Mouse (Mus musculus) ES-CJ7 (cell line): Measurements from ENCODE around the gene Ercc5.

ENCODE experiments used
- DNase-seq: peaks from one replicate; pipeline ENCODE4 v3.0.0; 2011; ENCODE audit warnings: low read depth, low spot score

The Ercc5 gene

DNA sequence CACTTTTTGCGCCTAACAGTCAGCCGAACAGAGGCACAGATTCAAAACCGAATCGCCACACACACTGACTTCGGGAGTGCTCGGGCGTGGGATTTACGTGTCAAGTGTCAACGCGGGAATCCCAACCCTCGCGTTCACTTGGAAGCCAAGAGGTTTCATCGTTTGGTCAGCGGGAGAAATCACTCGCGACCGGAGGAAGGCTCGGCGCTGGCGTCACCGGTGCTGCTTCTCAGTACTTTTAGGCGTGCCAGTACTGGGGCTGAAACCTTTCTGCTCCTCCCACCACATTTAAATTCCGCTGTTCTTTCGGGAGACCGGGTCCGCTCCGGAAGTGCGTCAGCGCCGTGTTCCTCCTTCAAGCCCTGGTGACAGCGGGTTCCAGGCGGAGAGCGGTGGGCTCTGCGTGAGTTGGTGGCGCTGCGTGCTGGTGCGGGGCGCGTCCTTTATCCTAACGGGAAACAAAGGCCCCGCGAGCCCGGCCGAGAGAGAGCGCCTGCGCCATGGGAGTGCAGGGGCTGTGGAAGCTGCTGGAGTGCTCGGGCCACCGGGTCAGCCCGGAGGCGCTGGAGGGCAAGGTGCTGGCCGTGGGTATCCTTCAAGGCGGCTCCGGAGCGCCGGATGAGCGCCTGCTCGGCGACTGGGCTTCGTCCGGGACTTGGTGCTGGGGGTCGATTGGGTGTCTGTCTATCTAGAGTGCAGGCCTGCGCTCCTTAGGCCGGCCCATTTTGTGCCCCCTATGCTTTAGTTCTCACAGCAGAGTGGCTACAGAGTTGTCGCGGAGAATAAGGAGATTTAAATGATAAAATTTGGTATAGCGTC, at the start of gene Ercc5:
Ercc5 (plus strand) TSS at position 182 of the 819 bp plus-strand sequence.
- peak; percentile 96 for DNase-seq

DNA sequence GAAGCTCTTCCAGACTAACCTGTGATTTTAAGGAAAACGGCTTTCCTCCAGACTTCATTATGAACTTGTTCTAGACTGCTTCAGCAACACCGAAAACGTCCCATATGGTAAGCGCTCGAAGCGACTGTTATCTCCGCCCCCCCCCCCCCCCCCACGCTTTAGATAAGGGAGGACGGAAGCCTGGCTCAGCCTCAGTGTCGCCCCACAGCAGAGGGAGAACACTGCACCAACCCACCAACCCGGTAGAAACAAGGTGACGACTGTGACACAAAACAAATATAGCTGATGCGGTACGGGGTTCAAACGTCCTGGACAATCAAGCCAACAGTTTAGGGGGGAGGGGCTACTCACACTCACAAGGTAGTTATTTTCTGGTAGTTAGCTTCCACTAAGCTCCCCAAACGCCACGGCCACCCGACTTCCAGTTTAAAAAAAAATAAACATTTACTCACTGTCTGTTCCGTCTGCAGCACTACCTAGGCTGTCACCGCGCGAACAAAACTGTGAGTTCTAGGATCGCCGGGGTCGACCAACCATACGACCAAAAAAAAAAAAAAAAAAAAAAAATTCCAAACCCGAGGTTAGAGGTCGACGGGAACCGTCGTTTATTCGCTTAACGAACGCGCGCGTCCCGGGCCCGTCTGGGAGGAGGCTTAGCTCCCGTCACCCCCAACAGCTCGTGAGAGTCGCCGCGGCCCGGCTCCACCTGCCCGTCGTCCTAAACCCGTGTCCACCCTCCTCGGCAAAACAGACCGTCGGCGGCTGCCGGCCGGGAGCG, 45.9 kb upstream of the Ercc5 start:
- peak; percentile 44 for DNase-seq

DNA sequence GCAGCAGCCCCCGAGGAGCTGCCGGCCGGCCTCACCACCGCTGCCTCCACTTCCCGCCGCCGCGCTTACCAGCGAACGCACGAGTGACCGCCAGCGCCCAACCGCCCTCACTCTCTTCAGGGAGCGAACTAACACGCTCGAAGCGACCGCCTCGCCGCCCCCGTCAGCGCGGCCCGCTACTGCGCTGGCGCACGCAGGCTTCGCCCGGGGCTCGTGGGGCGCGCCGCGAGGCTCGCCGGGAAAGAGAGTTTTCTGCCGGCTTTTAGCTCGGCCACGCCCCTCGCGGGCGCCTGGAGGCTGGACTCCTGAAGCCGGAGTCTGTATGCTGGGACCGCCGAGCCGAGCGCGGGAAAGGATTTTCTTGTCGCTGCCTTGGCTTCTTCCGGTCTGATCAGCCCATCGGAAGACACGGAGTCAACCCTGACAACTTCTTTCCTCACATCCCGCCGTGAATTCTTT, 45.3 kb upstream of the Ercc5 start, which contains the start of gene Tex30:
Tex30 (minus strand) TSS at position 183 of the 459 bp plus-strand sequence.
- peak; percentile 94 for DNase-seq

- peak; percentile 17 for DNase-seq
These were observed 44.6 kb upstream of the Ercc5 start for GRCm38 (mm10) chr1:44102939-44103338.

GRCm38 (mm10) chr1:44117571-44117970, 30.0 kb upstream of the Ercc5 start:
- DNase-seq = no peak

DNA sequence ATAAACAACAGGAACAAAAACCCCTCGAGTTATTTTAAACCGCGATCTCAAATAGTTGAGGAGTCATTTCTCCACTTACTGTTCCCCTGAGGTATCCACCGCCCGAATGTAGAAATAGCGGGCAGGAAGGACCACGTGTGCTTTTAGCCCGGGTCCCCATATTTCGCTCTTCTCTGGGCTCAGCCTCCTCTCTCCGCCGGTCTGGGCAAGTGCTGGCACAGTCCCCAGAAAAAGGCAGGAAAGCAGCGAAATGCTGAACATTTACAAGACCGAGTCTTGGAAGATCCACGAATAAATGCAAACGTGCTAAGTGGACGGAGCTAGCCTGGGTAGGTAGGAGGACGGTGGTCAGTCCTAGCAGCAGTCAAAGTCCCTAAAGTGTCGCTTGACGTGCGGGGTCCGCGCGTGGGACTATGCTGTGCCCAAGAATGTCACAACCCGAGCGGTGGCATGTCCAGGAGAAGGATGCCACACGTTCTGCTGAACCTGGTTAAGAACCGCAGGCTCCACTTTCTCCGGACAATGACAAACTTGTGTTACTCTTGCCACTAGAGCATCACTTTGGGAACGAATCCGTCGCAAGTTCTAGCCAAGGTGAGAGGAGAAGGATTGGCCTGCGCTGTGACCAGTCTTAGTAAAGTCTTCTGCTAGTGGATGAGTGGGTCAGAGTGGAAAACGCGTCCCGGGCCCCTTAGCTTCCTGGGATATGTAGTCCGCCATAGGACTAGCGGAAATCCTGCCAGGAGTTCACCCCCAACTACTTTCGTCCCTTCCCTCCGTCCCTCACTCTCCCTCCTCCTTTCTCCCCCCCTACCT, 29.1 kb upstream of the Ercc5 start, which contains the start of the genes Kdelc1 and Bivm:
Kdelc1 (minus strand) TSS at position 570 of the 816 bp plus-strand sequence.
Bivm (plus strand) TSS at position 719 of the 816 bp plus-strand sequence.
- DNase-seq = peak; percentile 98

- peak; percentile 83 for DNase-seq
These were observed 28.1 kb upstream of the Ercc5 start for GRCm38 (mm10) chr1:44119201-44120073.

GRCm38 (mm10) chr1:44120074-44120406, 27.5 kb upstream of the Ercc5 start:
- DNase-seq = no peak

- no peak for DNase-seq
These were observed 25.3 kb upstream of the Ercc5 start for GRCm38 (mm10) chr1:44122256-44122655.

DNA sequence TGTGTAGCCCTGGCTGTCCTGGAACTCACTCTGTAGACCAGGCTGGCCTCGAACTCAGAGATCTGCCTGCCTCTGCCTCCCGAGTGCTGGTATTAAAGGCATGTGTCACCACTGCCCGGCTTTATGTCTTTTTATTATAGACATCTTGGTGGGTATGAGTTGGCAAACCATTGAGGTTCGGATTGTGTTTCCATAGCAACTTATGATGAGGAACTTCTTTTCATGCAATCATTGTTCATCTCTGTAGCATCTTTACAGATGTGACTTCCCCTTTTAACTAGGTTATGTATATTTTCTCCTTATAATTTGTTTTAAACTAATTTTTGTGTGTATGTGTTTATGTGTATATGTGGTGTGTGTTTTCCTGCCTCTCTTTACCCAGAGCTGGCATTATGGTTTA, 22.0 kb upstream of the Ercc5 start:
- no peak for DNase-seq

DNA sequence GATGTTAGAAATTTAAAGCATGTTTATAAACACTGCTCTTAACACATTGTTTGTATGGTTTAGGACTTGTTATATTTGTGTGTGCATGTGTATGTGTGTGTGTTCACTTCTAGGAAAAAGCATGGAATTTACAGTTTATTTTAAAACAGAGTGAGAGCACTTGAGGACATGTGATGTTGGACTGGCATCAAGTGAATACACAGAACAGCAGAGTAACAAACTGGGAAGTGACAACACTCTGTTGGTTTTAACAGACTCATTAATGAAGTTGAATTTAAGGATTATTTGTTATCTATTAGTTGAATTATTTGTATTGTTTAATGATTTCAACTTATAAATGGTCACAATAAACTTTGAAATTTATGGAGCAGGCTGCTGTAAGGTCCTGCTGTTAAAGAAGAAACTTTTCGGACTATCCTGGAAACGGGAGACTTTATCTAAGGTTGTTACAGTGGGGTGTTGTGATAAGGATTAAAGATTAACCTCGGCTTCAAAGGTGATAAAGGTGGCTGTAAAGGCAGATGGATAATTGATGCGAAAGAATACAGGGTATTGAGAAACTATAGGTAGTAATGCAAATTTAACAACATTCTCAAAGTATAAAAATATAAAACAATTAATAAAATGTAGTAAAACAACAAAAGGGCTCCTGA, 17.5 kb upstream of the Ercc5 start:
- no peak for DNase-seq

- DNase-seq = no peak
These were observed 7.3 kb upstream of the Ercc5 start for GRCm38 (mm10) chr1:44140232-44140631.

DNA sequence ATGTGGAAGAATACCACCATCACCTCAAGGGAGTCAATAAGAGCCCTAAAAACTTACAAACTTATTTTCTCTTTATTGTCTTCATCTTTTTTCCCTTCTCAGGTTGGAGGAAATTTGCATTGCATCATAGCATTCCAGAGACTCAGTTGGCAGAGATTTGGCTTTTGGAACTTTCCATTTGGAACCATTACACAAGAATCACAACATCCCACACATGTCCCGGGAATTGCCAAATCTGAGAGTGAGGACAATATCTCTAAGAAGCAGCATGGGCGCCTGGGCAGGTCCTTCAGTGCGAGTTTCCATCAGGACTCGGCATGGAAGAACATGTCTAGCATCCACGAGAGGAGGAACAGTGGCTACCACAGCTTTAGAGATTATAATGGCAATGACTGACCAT, 4.8 kb upstream of the Ercc5 start:
- DNase-seq = no peak

DNA sequence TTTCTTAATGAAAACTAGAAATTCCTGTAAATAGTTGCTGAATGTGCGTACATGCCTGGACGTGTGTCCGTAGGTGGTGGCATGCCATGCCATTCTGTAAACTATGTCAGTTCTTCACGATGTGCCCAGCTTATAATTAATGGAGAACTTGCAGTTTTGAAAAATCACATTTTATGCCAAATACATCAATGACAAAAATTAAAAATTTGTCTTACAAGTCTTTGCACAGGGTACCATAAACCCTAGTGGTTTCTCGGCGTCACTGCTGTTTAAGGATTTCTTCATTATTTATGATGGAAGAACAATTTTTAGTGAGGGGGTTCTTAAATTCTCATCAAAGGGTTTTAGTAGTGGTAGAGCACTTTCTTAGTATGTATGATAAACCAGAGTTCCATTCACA, 1.2 kb downstream of the Ercc5 start:
- no peak for DNase-seq

DNA sequence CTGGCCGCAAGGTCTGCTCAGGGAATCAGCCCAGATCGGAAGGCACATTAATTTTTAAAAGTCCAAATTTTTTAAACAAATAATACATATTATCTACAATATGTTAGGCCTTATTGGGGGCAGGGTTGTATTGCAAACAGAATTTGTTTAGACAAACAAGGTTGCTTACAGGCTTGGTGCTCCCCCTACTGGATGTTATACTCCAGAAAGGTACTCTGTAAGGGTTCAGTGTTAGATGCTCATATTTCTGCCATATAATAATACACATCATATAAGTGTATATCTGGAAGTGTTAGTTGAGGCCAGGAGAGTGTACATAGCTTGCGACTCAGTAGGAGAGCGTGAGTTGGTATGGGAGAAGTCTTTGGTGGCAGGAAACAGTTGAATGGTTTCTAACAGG, 7.7 kb downstream of the Ercc5 start:
- DNase-seq = peak; percentile 26

- no peak for DNase-seq
These were observed 10.8 kb downstream of the Ercc5 start for GRCm38 (mm10) chr1:44158317-44158716.

- DNase-seq = no peak
These were observed 14.3 kb downstream of the Ercc5 start for GRCm38 (mm10) chr1:44161818-44162217.

DNA sequence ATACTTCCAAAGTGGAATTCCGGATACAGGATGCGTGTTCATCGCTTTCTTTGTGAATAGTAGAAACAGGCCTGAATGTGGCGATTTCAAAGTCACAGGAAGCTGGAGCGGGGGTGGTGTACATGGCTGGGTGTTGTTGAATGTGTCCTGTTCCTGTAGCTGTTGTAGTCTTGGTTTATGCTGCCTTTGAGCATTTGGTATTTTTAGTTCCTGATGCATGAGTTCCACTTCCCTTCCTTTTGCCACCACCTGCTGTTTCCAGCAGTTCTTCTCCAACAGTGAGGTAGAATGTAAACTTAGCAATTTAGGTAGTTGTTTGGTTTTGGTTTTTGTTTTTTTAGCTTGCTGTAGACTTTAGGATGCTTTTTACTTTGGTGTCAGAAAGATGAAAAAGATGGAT, 14.8 kb downstream of the Ercc5 start:
- no peak for DNase-seq

- DNase-seq = peak; percentile 61
These were observed 20.4 kb downstream of the Ercc5 start for GRCm38 (mm10) chr1:44167859-44168383.

- DNase-seq = no peak
These were observed 25.1 kb downstream of the Ercc5 start for GRCm38 (mm10) chr1:44172656-44173055.
